Mouse (Mus musculus): Measurements from ENCODE around the gene Cutal.

Gene Cutal

GRCm38 (mm10) chr2:34884186-34884585, 10.0 kb downstream of the Cutal start:
- no peak for DNase-seq (ENCODE audit: low spot score in 2 of 2)

GRCm38 (mm10) chr2:34893950-34894349, 19.8 kb downstream of the Cutal start:
- DNase-seq (ENCODE audit: low spot score in 2 of 2): no peak

- DNase-seq (ENCODE audit: low spot score in 2 of 2): no peak
Measured at GRCm38 (mm10) chr2:34895503-34896113, 21.4 kb downstream of the Cutal start.

GRCm38 (mm10) chr2:34896821-34897460, 22.7 kb downstream of the Cutal start:
- DNase-seq (ENCODE audit: low spot score in 2 of 2): no peak

- no peak for DNase-seq (ENCODE audit: low spot score in 2 of 2)
Measured at GRCm38 (mm10) chr2:34897820-34898219, 23.6 kb downstream of the Cutal start.

GRCm38 (mm10) chr2:34899682-34900081, 25.5 kb downstream of the Cutal start:
- DNase-seq (ENCODE audit: low spot score in 2 of 2): no peak

GRCm38 (mm10) chr2:34900412-34900811, 26.2 kb downstream of the Cutal start:
- no peak for DNase-seq (ENCODE audit: low spot score in 2 of 2)

- DNase-seq (ENCODE audit: low spot score in 2 of 2): no peak
Measured at GRCm38 (mm10) chr2:34901726-34902125, 27.5 kb downstream of the Cutal start.

- DNase-seq (ENCODE audit: low spot score in 2 of 2): no peak
Measured at GRCm38 (mm10) chr2:34902731-34903130, 28.5 kb downstream of the Cutal start.

- DNase-seq (ENCODE audit: low spot score in 2 of 2): no peak
Measured at GRCm38 (mm10) chr2:34903191-34903590, 29.0 kb downstream of the Cutal start.

GRCm38 (mm10) chr2:34903652-34904405, 29.6 kb downstream of the Cutal start:
- DNase-seq (ENCODE audit: low spot score in 2 of 2): no peak

- peak; percentile 92 to 95 for DNase-seq (ENCODE audit: low spot score in 2 of 2)
Measured at GRCm38 (mm10) chr2:34904849-34905542, 30.8 kb downstream of the Cutal start.

GRCm38 (mm10) chr2:34906426-34906825, 32.2 kb downstream of the Cutal start:
- no peak for DNase-seq (ENCODE audit: low spot score in 2 of 2)

- DNase-seq (ENCODE audit: low spot score in 2 of 2): no peak
Measured at GRCm38 (mm10) chr2:34906861-34907604, 32.8 kb downstream of the Cutal start.

GRCm38 (mm10) chr2:34909719-34910118, 35.5 kb downstream of the Cutal start:
- DNase-seq (ENCODE audit: low spot score in 2 of 2): no peak

- no peak for DNase-seq (ENCODE audit: low spot score in 2 of 2)
Measured at GRCm38 (mm10) chr2:34911871-34912270, 37.7 kb downstream of the Cutal start.

GRCm38 (mm10) chr2:34912613-34913012, 38.4 kb downstream of the Cutal start:
- no peak for DNase-seq (ENCODE audit: low spot score in 2 of 2)

GRCm38 (mm10) chr2:34913218-34914068, 39.2 kb downstream of the Cutal start, which contains the start of gene Phf19:
Gene Phf19, minus strand, starts transcription at chr2:34914026.
- DNase-seq (ENCODE audit: low spot score in 2 of 2): no peak

- no peak for DNase-seq (ENCODE audit: low spot score in 2 of 2)
Measured at GRCm38 (mm10) chr2:34914069-34914822, 40.0 kb downstream of the Cutal start.

GRCm38 (mm10) chr2:34914823-34915082, 40.6 kb downstream of the Cutal start:
- DNase-seq (ENCODE audit: low spot score in 2 of 2): no peak

Data from cerebellum, postnatal 4 days (tissue).